Mouse (Mus musculus) left cerebral cortex, postnatal 36 days (tissue): ENCODE results near the gene Phyh. TPM values are rescaled to one million over a fixed set of nuclear protein-coding genes. Genes with fewer than 3 reads are reported as not detected.
"Not testable (repeated sequence)": the region's sequence is repeated elsewhere in the genome, so short reads cannot be mapped to it uniquely, and the experiment has no call there.

Experiments used
- DNase-seq, 2 experiments: peaks; one replicate each; pipeline ENCODE4 v3.0.0; 2021 to 2022; ENCODE audit warnings: low spot score in 2 of 2, mixed read lengths in 1 of 2
- intact Hi-C: fragments of 180-260 bp; cut with DNase I; formaldehyde crosslinking; loops from one replicate; pipeline ENCODE4 v1.15.1; 2025
- total RNA-seq, 2 experiments: library from RNA; stranded (reverse); gene quantifications; 2 replicates each; pipeline ENCODE4 v1.2.3; 2021

The Phyh gene
- total RNA-seq, 2 experiments from 2014 or later = 90.4 to 104 TPM

DNA sequence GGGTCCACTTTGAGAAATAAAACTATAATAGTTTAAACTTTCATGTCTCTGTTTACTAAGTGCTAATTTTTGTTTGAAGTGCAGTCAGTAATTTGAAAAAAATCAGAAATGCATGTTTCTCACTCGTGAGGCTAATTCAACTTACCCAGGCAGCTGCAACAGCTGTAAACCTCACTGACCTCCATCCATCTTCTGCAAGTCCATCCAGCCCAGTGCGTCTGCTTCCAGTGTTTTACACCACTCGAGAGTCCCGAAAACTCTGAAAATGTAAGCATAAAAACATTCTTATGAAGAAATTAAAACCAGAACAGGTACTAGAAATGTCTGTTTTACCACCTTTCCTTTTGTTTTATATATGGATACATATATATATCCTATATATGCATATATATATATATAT lies 8.3 kb upstream of the Phyh start:
- DNase-seq = no peak
- intact Hi-C loops = loop anchor here (10.0 kb wide), 2 partner anchors 174 to 804 kb away; partner anchors contain the start of gene Camk1d

DNA sequence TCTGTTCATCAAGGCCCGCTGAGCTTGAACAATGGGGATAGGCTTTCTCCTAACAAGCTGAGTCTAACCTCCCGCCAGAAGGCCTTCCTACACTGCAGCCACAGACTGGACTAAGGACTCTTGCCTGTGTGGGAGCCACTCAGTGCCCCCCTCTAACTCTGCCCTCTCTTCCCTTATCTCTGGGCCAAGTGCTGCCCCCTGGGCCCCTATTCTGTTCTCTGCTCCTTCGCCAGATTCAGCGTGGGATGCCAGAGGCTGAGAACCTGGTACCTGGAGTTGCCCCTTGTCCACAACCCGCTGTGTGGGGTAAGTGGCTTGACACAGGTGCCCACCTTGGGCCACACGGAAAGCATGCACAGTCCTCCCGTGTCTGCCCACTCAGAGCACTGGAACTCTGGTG lies 4.9 kb upstream of the Phyh start:
- DNase-seq = no peak

DNA sequence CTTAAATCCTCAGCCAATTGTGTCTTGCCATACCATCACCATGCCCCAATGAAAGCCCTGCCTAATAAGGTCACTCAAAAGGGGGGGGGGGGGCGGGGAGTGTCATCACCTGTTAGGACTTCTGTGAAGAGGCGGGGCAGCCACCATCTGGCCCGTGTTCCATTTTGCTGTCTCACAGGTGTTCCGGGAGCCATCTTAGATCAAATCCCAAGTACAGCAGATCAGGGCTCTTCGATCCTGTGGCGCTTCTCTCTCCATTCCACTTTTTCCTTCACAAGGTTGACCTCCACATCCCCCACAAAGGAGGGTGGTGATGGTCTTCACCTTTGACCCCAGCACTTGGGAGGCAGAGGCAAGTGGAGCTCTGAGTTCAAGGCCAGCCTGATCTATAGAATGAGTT lies 2.8 kb upstream of the Phyh start:
- intact Hi-C loops = loop anchor here (5.0 to 10.0 kb wide), 3 partner anchors 116 to 799 kb away; partner anchors contain the start of gene Camk1d

More for the DNA sequence above, 4.9 kb upstream of the Phyh start:
- intact Hi-C loops = loop anchor here (10.0 kb wide), 2 partner anchors 171 to 801 kb away; partner anchors contain the start of gene Camk1d

DNA sequence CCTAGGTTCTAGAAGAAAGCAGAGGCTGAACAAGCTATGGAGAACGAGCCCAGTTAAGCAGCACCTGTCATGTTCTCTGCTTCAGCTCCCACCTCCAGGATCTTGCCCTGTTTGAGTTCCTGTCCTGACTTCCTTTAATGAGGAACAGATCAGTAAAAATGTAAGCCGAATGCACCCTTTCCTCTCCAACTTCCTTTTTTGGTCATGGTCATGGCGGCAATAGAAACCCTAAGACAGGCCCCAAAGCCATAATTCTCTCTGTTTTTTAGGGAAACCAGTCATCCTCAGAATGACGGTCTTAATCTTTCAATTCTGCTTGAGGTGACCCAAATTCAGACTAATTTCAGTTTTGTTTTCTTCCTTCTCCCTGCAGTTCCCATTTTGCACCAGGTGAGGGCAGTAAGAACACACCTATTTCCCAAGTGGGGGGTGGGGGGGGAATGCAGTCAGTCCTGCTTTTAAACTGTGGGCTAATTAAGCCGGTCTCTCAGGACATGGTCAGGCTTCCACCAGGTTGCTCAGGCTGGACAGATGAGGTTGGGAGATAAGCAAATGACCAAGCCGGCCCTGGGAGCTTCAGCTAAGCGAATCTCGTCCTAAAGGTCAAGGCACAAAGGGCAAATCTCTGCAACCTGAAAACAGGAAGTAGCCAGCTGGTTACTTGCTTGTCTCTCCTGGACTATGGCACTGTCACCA lies 1.3 kb upstream of the Phyh start:
- intact Hi-C loops = loop anchor here (5.0 to 10.0 kb wide), 3 partner anchors 115 to 797 kb away; partner anchors contain the start of gene Camk1d
- DNase-seq = peak; percentile 34 to 46

More for the DNA sequence above, 2.8 kb upstream of the Phyh start:
- DNase-seq = no peak

DNA sequence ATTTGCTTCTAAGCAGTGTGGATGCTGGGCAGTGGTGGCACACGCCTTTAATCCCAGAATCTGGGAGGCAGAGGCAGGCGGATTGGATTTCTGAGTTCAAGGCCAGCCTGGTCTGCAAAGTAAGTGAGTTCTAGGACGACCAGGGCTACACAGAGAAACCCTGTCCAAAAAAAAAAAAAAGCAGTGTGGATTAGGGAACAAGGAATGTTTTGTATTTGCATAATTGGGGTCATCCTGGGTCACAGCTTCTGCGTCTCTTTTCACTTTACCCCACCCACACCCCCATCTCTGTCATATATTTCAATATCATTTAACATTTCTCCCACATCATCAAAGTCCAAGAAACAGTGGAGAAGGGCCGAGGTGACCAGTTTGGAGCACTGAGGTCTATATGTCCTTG lies 2.2 kb downstream of the Phyh start:
- intact Hi-C loops = no loop called here
- no peak for DNase-seq

DNA sequence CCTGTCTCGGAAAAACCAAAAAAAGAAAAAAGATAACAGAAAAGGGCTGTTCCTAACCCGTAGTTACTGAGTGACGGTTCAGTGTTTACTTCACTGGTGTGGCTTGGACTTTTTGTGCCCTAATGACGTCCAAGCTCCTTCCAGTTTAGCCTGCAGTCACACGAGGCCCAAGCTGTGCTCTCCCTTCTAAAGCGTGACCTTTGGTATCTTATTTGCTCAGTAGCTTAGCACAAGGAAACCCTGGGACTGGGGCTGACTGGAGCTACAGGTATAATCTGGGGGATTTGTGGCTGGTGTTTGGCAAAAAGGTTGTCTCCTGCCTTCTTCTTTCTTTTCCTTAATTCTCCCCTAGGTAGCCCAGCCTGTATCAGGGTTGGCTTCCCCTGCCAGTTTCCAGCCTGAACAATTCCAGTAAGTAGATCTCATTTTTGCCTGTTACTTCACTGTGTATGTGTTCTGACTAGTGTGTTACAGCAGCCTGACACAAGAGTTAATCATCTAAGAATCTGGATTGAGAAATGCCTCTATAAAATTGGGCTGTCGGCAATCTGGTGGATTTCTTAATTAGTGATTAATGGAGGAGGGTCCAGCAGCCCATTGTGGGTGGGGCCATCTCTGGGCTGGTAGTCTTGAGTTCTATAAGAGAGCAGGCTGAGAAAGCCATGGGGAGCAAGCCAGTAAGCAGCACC lies 3.8 kb downstream of the Phyh start:
- intact Hi-C loops = no loop called here
- no peak for DNase-seq

DNA sequence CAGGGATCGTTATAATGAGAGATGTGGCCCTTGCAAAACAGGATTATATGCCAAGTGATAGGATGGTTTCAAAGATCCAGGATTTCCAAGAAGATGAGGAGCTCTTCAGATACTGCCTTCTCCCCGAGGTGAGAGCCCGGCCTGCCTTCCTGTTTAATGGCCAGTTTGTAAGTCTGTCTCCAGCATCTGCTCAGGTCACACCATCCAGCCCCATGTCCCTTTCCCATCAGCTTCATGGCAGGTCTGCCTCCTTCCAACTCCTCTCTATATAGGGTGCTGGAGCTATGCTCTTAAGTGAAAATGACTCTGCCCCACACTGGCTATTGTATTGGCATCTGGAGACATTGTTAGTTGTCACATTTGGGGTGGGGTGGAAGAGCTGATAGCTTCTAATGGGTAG lies 8.6 kb downstream of the Phyh start:
- intact Hi-C loops = no loop called here
- DNase-seq = no peak

DNA sequence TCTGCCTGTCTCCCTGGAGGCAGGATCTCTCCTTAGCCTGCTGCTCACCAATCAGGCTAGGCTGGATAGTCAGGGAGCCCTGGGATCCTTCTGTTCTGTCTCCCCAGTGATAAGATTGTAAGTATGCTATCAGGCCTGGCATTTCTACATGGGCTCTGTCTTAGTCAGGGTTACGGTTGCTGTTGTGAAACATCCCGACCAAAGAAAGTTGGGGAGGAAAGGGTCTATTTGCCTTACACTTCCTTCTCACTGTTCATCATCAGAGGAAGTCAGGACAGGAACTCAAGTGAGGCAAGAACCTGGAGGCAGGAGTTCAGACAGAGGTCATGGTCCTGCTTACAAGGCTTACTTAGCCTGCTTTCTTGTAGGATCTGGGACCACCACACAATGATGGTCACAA lies 10.4 kb downstream of the Phyh start:
- intact Hi-C loops = no loop called here
- DNase-seq = no peak

DNA sequence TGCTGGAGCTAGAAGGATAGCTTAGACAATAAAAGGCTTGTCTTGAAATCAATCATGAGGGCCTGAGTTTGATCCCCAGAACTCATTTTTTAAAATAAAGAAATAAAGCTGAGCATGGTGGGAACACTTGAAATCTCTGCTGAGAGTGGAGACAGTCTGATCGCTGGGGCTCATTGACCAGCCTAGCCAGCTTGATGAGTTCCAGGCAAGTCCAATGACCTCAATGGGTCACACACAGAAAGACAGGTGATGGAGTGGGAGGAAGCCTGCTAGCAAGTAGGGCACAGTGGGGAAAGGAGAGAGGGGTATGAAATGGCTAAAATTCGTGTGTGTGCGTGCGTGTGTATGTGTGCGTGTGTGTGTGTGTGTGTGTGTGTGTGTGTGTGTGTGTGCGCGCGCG lies 15.7 kb downstream of the Phyh start:
- intact Hi-C loops = no loop called here
- no peak for DNase-seq

DNA sequence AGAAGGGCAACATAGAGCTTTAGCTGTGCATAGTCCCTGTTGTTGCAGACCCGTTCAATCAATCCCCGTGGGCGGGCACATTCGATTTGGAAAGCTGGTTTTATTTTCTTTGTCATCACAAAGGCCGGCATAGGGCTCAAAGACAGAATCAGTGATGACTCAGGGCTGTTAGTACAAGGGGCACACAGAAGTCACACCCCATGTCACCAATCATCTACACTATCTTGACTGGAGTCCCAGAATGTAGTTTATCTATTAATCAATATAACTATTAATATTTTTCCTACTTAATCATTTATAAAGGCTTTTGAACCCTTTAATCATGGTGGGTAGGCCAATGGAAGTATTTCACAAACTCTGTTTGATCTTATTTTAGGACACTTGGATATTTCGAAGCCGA lies 19.1 kb downstream of the Phyh start:
- DNase-seq = no peak
- intact Hi-C loops = no loop called here

DNA sequence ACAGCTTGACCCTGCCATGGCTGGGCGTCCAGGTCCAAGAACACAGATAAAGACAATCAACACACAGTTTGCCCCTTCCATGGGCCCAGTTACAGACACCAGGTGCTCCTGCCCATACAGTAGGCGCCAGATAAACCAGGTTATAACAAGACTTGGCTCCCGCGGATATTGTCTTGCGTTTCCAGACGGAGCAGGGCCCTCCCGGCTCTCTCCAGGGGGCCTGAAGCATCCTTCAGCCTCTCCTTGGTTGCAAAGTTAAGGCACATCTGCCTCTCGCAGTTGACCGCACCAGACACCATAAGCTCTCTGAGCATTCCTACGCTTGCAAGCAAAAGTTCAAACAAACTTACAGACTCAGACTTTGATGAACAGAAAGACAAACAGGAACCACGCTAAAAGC lies 22.0 kb downstream of the Phyh start:
- DNase-seq = no peak
- intact Hi-C loops = no loop called here

DNA sequence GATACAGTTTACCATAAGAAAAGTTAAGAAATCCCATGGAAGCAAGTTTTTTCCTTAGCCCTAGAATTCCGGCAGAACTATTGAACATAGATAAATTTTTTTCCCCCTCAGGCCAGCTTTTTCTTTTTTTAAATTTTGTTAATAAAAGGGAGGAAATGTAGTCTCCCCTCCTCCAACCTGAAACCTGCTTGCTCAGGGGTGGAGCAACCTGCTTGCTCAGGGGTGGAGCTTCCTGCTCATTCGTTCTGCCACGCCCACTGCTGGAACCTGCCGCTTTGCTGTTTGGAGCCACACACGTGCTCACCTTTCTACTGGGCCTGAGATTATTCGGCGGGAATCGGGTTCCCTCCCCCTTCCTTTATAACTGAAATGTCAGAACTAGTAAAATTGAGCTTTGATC lies 30.9 kb downstream of the Phyh start:
- DNase-seq, intact Hi-C loops: not testable (repeated sequence)

DNA sequence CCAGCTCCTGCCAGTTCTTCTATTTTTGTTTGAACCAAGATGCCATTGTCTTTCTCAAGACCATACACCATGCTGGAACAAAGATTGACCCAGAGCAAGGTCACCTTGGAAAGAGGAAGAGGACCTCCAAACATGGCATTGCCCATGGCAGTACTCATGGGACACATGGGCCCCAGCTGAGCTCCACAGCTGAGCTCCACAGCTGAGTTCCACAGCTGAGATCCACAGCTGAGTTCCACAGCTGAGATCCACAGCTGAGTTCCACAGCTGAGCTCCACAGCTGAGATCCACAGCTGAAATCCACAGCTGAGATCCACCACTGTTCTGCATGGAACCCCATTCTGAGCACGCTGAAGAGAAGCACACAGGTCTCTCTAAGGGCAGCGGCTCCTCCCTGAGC lies 32.2 kb downstream of the Phyh start:
- intact Hi-C loops = no loop called here
- DNase-seq = no peak

DNA sequence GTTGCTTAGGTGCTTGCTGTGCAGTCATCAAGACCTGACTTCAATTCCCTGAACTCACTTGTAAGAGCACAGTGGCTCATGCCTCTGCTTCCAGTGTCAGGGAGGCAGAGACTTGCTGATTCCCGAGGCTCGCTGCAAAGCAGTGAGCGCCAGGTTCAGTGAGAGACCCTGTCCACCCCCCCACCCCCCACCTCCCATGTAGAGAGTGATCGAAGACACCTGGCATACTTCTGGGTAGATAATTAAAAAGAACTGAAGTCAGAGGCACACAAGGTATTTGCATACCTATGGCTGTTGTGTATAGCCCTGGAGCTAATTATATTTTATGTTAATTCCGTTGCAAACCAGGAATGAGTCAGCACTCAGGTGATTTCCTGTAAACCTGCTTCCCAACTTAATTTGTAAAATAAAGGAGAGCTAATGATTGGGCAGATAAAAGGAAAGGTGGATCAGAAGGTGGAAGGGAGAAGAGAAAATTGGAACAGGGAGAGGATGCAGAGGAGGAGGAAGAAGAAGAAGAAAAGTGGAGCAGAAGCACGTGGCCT lies 35.5 kb downstream of the Phyh start:
- intact Hi-C loops = no loop called here
- no peak for DNase-seq

DNA sequence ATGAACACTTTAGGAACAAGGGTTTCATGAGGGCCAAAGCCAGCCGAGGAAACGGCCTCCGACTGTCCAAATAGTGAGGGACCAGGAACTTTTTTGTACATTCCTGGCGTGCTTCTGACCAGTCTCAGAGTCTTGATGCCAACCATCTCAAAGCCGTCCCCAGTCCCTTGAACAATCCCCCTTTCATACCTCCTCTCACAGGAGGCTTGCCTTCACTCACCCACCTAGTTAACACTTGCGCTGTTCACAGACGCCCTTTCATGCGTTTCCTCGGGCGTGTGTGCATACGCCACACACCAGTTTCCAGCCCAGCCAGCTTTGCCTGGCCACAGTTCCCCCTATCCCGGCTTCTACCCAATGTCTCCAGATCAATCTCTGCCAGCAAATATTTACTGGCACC lies 39.2 kb downstream of the Phyh start:
- intact Hi-C loops = no loop called here
- no peak for DNase-seq

DNA sequence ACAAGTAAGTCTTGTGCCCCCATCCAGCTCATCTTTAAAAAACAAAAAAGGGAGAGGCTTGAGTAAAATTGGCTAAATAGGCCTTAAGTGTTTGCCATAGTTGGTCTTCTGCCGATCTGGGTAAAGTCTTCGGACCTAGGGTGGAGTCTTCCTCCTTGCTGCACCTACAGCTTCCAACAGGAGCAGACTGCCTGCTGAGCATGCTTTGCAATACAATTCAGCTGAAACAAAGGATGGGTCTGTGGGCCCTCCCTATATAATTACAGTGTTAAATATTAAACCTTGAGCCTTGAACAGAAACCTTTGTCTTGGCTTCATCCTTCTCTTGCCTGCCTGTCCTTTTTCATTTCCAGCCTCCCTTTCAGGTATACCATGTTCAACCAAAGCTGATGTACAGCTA lies 49.0 kb downstream of the Phyh start:
- no peak for DNase-seq
- intact Hi-C loops = no loop called here

DNA sequence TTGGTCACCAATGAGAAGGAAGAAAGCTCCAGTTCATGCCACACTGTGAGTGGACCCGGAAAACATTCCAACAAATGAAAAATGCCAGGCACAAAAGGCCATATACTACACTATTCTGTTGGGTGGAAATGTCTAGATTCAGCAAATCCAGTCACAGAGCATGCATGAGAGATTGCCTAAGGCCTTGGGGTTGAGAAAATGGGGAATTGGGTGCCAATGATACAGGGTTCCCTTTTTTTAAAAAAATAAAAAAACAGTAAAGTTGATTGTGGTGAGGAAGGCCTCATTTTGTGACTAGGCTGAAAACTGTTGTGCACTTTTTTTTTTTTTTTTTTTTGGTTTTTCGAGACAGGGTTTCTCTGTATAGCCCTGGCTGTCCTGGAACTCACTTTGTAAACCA lies 50.3 kb downstream of the Phyh start:
- intact Hi-C loops = no loop called here
- DNase-seq = no peak

DNA sequence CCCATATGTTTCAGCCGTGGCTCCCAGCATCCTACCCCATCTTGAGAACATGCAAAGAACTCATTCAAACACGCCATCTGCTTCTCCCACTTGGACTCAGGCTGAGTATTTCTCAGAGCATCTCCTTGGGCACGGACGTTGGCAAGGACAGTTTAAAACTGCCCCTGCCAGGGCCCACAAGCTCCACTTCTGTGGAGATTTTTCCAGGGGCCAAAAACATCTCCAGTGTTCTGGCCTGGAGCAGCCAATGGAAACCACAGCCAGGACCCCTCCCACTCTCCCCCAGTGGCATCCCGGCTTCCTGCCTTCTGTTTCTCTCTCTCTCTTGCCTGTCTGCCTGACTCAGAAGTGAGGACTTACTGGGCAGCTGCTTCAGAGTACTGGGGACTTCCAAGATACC lies 57.0 kb downstream of the Phyh start, which contains the start of gene Ucma:
TSS of gene Ucma (plus strand) at position 316 of the 400 bp plus-strand sequence.
- intact Hi-C loops = no loop called here
- peak; percentile 25 to 55 for DNase-seq

DNA sequence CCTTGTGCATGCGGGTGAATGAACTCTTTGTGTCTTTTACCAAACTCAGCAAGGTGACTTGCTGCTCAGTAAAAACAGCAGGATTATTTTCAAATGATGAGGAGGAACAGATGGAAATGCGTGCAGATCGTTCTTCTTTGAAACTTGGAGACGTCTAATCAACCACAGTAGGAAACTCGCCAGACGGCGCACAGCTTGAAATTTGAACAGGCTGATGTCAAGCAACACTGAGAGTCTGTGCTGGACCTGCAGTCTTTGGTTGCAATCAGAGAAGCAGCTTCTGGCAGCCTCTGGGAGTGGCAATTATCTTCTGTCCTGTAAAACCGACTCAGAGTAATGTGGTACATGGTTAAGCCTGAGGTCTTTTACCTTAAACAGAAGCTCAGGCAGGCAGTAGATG lies 59.3 kb downstream of the Phyh start:
- intact Hi-C loops = no loop called here
- no peak for DNase-seq

DNA sequence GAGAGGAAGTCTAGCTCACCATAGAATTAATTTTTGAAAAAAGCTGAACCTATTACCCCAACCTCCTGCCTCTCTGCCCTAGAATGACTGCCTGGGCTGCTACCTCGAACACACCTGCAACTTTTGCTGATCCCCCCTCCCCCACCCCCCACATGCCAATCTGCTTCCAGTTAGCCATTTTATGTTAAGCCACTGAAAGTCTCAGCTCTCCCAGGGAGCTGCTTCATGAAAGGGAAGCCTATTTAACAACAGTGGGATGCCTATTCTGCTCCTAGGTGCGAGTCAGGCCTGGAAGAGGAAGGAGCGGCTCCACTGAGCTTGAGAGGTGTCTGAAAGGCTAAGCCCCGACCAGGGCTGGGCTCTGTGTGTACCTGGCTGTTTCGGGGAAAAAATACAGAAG lies 65.2 kb downstream of the Phyh start:
- intact Hi-C loops = no loop called here

DNA sequence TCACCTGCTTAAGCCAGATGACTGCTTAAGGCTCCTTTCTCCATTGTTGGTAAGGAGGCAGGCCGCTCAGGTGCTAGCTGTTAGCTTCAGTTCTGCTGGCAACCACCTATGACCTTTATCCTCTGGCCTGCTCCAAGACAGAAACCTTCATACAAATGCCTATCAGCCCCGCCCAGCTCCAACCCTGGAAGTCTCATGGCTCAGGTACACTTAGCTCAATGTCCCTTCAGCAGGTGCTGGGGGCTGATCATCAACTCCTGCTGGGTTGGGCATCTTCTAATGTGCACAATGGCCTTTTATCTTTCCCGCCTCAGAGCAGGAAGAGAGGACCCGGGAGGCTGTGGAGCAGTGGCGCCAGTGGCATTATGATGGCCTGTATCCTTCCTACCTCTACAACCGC lies 66.2 kb downstream of the Phyh start:
- intact Hi-C loops = no loop called here
- DNase-seq = no peak

More for the DNA sequence above, 65.2 kb downstream of the Phyh start:
- DNase-seq = no peak
